Mouse (Mus musculus): ENCODE measurements around the gene Olfr518.

Olfr518 gene

DNA sequence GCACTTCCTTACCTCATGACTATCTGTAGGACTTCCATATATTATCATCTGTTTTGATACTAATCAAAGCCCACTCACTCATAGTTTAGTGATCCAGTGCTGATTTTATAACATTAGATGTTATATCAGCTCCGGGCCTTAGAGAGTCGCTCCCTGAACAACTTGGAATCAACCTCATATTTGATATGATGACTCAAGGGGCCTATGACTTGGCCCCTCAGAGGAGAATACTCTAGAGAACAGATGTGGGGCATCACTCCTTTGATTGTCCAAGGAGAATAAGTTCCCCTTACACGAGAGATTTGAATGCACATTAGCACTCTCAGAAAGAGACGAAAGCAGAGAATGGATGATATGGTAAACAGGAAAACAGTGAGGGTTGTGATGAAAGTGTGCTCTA is at the start of gene Olfr518:
Olfr518 (minus strand) TSS at position 101 of the 400 bp plus-strand sequence.
- DNase-seq: no peak

- DNase-seq: peak; percentile 97
Measured at GRCm38 (mm10) chr7:108933794-108934731, 49.3 kb upstream of the Olfr518 start, which contains the start of gene Eif3f. Gene Eif3f, plus strand, starts transcription at chr7:108934417.

GRCm38 (mm10) chr7:108929726-108930393 is 45.1 kb upstream of the Olfr518 start, which contains the start of gene Nlrp10:
Gene Nlrp10, minus strand, starts transcription at chr7:108930178.
- DNase-seq: no peak

DNA sequence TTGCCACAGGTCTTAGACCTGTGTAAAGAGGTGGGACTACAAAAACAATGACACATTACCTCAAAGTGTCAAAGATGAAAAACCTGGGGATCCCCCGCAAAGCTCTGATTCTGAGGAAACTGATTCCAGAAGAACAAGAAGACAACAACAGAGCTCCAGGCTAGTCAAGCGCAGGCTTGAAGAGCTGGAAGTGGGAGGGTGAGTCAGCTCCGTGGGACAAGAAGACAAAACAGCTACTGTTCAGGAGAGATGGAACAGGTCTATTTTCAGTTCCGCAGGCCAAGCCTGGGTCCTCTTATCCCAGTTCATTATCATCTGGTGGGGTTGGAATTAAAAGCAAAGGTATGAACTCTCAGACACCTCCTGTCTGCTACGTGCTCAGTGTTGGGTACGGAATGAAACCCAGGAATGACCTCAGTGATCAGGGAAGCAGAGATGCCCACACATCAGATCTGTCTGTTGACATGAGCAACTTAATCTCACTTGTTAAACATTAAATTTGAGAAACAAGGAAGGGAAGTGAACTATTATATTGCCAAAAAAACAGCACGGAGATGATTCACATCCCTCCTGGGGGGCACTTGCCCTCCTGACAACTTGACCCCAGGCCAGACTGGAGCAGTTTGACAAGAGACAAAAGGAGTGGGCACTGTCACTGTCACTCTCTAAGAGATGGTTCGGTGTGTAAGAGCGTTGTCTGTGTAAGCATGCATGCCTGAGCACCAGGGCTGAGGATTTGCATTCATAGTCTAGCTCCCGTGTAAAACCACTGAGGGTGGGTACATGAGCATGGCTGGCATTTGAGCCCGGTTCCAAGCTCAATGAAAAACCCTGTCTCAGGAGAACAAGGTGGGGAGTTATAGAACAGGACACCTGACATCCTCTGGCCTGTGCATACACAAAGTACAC is 43.7 kb upstream of the Olfr518 start:
- DNase-seq: no peak

DNA sequence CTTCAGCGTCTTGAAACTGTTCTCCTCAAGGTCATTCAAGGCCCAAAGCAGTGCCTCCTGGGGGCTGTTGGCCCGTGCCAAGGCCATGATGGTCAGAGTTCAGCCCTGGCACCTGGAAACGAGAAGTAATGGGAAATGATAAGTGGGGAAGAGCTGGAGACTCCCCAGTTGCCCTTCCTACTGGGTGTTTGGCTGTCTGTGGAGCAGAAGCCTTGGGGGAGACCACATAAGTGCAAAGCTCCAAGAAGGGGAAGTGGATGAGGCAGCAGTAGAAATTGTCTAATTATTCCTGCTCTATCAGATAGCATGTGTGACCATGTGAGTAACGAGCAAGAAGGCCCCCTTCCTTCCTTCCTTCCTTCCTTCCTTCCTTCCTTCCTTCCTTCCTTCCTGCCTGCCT is 42.2 kb upstream of the Olfr518 start:
- DNase-seq: no peak

- DNase-seq: no peak
Measured at GRCm38 (mm10) chr7:108903969-108904368, 19.2 kb upstream of the Olfr518 start.

GRCm38 (mm10) chr7:108894320-108894719 is 9.5 kb upstream of the Olfr518 start, which contains the start of gene Olfr519:
Gene Olfr519, minus strand, starts transcription at chr7:108894420.
- no peak for DNase-seq

GRCm38 (mm10) chr7:108872279-108872678 is 12.5 kb downstream of the Olfr518 start, which contains the start of gene Olfr517:
Gene Olfr517, minus strand, starts transcription at chr7:108872379.
- no peak for DNase-seq

DNA sequence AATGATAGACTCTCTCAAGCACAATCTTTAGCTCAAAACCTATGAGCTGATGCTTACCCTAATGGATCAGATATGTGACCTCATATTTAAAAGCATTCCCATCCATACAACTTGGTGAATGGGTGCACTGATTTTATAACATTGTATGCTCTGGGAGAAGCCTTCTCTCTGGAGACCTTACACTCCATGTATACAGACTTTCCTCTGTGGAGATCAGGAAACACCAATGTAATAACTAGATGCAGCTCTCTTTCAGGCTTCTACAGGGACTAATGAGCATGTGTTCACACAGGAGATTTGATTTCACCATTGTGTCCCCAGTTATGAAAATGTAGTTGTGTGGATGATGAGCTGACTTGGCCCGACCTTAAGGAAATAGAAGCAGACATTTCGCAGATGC is 34.4 kb downstream of the Olfr518 start, which contains the start of gene Olfr516:
Olfr516 (minus strand) TSS at position 101 of the 400 bp plus-strand sequence.
- no peak for DNase-seq
